In the genomic region with DNA sequence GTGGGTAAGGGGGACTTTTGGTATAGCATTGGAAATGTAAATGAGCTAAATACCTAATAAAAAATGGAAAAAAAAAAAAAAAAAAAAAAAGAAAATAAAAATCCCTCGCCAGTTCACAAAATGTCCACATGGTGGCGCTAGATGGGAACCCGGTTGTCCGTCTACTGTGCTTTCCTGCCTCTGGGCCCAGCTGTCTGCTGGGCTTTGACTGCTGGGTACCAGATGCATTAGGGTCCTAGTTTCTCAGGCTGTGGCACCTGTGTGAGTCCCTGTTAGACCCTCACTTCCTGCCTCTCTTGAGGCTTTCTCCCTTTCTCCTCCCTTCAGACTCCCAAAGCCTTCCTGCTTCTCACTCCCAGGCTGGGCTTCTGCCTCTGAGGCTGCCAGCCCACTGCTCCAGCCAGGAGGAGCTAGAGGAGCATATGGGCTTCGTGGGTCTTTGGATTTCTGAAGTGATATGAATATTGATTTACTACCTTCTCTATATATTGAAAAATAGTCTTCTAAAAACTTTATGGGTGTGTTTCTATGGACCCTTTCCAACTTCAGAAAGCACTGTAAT, we compare ENCODE assay signal across 8 mouse cellular contexts.
DNase-seq lines count a peak whose midpoint lies in the region; ATAC-seq and TF ChIP-seq lines count a peak whose summit lies in the region.

No protein-coding gene starts in this region.

- peak overlapping the region; percentile 51; the same call in 1 of the 2 replicates for H3K27ac ChIP-seq in forebrain, embryonic 15.5 days (replicated peaks)
- no peak overlapping the region for H3K27ac ChIP-seq in forebrain, embryonic 10.5 days
- peak overlapping the region; percentile 65; the same call in 1 of the 2 replicates for H3K27ac ChIP-seq in lung, embryonic 14.5 days (ENCODE audit: low read depth)

- WGBS in forebrain, embryonic 15.5 days = 16% methylated on average over 5 of the region's 5 CpGs
- 16% methylated on average over 5 of the region's 5 CpGs for WGBS in forebrain, embryonic 10.5 days
- WGBS in lung, embryonic 14.5 days = 8% methylated on average over 5 of the region's 5 CpGs

- no peak overlapping the region for H3K4me3 ChIP-seq in forebrain, embryonic 15.5 days
- no peak overlapping the region for H3K4me3 ChIP-seq in forebrain, embryonic 10.5 days
- H3K4me3 ChIP-seq in lung, embryonic 14.5 days (ENCODE audit: low read depth, low read length) = no peak overlapping the region

- no peaks in the 10 kb centered on the region for H3K27me3 ChIP-seq in forebrain, embryonic 15.5 days
- H3K27me3 ChIP-seq in forebrain, embryonic 10.5 days (ENCODE audit: poor library complexity, severe bottlenecking) = no peaks in the 10 kb centered on the region
- H3K27me3 ChIP-seq in lung, embryonic 14.5 days (ENCODE audit: insufficient read depth, low read length) = no peaks in the 10 kb centered on the region

- ATAC-seq in forebrain, embryonic 15.5 days (replicated peaks) = no peak
- ATAC-seq in lung, embryonic 14.5 days (ENCODE audit: insufficient read depth) = peak; percentile 63; the same call in 1 of the 2 replicates

- no peaks in the 10 kb centered on the region for H3K4me1 ChIP-seq in forebrain, embryonic 15.5 days
- no peaks in the 10 kb centered on the region for H3K4me1 ChIP-seq in forebrain, embryonic 10.5 days
- H3K4me1 ChIP-seq in lung, embryonic 14.5 days (ENCODE audit: insufficient read depth) = no peaks in the 10 kb centered on the region

- H3K9ac ChIP-seq in forebrain, embryonic 15.5 days (replicated peaks) = no peak overlapping the region
- H3K9ac ChIP-seq in lung, embryonic 14.5 days = no peak overlapping the region

- H3K4me2 ChIP-seq in forebrain, embryonic 15.5 days (replicated peaks) = no peak overlapping the region
- H3K4me2 ChIP-seq in lung, embryonic 14.5 days = no peak overlapping the region

- no peaks in the 10 kb centered on the region for H3K36me3 ChIP-seq in forebrain, embryonic 15.5 days
- no peaks in the 10 kb centered on the region for H3K36me3 ChIP-seq in forebrain, embryonic 10.5 days (replicated peaks)
- no peaks in the 10 kb centered on the region for H3K36me3 ChIP-seq in lung, embryonic 14.5 days (ENCODE audit: insufficient read depth)

- TF ChIP-seq CTCF in lung, embryonic 14.5 days (IDR thresholded peaks at IDR 0.05; ENCODE audit: low read depth) = peak; percentile 64

- H3K9me3 ChIP-seq in forebrain, embryonic 15.5 days = no peaks in the 10 kb centered on the region
- H3K9me3 ChIP-seq in forebrain, embryonic 10.5 days = no peaks in the 10 kb centered on the region
- H3K9me3 ChIP-seq in lung, embryonic 14.5 days (ENCODE audit: low read depth, low read length) = no peaks in the 10 kb centered on the region

- no peak for DNase-seq in forebrain, embryonic 10.5 days (ENCODE audit: extremely low spot score, low spot score)
- peak; percentile 62 for DNase-seq in lung, embryonic 14.5 days
- DNase-seq in lung, postnatal 25 days (ENCODE audit: low spot score) = no peak
- peak; percentile 14 to 56 for DNase-seq in cerebellum, adult 18-20 months
- peak; percentile 17 for DNase-seq in lung, postnatal 36 days
- DNase-seq in urinary bladder, adult 18-20 months (ENCODE audit: low spot score in 2 of 2) = no peak
- no peak for DNase-seq in yolk sac, embryonic 10.5 days (ENCODE audit: low spot score)

Comparison
In these comparisons a context has a peak if more than half of its experiments do, and no peak if none do; other contexts are left out.
1. DNase-seq: peak in lung, embryonic 14.5 days (single experiment), cerebellum, adult 18-20 months (2 of 2) and lung, postnatal 36 days (single experiment); none in forebrain, embryonic 10.5 days (single experiment), lung, postnatal 25 days (single experiment), urinary bladder, adult 18-20 months (0 of 2) and yolk sac, embryonic 10.5 days (single experiment).